Mouse (Mus musculus) left cerebral cortex, postnatal 25 days (tissue): ENCODE results near the gene Eps8l3. TPM values are rescaled to one million over a fixed set of nuclear protein-coding genes. Genes with fewer than 3 reads are reported as not detected.
"Not testable (repeated sequence)": the region's sequence is repeated elsewhere in the genome, so short reads cannot be mapped to it uniquely, and the experiment has no call there.

Source experiments
- DNase-seq, 2 experiments: peaks; one replicate each; pipeline ENCODE4 v3.0.0; 2022; ENCODE audit warnings: low spot score in 2 of 2, mixed read lengths in 1 of 2
- intact Hi-C: fragments of 180-260 bp; cut with DNase I; formaldehyde crosslinking; loops from one replicate; pipeline ENCODE4 v1.15.1; 2025
- total RNA-seq, 2 experiments: library from RNA; stranded (reverse); gene quantifications; 2 replicates each; pipeline ENCODE4 v1.2.3; 2021

Gene Eps8l3
- total RNA-seq, 2 experiments from 2014 or later: not detected

DNA sequence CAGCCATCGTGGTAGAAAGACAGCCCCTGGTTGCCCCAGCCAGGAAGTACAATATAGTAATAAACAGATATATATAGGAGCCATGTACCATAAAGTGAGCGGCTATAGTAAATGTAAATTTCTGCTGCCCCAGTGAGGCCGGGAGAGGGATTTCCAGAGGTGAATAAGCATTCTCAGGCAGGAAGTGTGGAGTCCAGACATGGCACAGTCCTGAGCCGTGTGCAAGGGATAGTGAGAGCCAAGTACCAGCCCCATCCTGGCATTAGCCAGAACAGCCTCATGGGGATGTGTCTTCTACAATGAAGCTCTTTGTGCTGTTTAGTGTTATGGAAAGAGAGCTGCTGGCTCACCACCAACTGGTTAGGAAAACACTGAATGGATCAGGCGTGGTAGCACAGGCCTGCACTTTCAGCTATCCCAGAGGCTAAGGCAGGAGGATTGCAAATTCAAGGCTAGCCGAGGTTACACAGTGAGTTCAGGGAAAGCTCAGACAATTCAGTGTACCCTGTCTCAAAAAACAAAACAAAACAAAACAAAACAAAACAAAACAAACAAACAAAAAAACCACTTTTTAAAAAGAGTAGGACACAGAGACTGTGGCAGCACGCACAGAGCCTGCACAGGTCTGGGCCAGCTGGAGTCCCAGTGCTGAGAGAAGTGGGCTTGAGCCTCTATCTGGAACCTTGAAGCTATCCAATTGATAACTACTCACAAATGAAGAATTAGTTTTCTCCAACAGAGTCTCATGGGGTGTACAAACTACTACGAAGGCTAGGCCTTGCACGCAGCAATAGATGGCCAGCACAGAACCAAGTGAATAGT lies 10.9 kb downstream of the Eps8l3 start:
- intact Hi-C loops: no loop called here
- DNase-seq: peak; percentile 49 to 71

DNA sequence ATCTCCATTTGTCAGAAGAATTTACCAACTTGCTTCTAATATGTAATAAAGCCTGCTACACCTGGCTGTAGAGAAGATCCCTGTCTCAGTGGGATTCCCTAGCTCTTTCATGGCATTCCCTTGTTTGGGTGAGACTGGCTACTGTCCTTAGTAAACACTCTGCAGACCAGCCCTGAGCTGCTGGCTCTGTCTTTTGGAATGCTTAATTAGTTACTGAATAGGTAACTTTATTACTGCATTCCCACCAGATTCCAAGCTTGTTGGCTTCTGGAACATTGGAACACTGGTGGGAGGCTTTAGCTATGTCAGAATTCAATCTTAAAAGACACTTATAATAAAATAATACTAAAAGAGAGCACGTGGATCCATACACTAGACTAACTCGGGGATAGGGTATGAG lies 12.2 kb downstream of the Eps8l3 start:
- DNase-seq, intact Hi-C loops: not testable (repeated sequence)

DNA sequence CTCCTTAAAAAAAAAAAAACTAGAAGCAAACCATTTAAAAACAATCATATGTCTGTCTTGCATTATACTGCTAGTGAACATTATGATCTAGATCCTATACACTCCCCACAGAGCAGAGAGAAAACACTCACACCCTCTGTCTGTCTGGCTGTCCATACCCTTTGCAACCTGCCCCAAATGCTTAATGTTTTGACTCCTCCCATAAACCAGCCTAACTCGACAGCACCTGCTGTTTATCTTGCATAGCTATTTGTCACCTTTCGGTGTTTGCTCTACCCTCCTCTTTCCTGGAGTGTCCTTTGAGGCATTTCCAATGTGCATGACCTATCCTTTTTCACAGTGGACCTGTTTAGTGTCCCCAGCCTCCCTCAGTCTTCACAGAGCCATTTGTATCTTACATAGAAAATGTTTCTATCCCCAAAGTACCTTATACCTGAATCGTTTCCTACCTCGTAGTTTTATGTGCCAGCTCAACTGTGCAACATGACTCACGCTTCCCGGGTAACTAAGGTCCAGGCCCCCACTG lies 18.2 kb downstream of the Eps8l3 start:
- intact Hi-C loops: no loop called here
- no peak for DNase-seq

DNA sequence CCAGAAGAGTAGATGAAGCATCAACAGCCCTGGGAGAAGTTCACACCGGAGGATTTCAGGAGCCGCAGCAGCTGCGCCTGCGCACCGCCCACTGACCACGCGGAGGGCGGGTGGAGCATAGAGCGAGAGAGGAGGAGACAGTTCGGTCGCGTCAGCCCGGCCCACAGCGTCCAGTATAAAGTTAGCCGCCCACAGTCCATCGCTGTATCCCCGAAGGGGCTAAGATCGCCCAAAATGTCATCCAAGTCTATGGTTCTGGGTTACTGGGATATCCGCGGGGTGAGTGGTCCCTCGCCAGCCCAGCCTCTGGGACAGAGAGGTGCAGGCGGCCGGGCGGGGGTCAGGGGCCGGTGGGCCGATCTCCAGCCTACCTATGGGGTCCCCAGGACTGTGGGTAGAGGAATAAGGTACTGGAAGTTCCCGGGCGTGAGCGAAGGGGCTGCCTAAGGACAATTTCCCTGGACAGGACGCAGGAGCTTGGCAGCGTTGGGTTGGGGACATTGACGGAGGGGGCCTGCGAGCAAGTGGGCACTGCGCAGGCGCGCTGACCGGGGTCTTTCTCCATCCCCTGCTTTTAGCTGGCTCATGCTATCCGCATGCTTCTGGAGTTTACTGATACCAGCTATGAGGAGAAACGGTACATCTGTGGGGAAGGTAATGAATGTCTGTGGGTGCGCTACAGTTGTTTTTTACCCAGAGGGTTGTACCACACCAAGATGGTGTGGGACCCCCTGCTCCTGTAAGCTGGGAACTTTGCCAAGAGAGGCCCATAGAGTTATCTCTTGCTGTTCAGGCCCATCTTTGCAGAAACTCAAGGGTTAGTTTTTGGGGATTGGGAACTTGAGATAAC lies 18.9 kb downstream of the Eps8l3 start, which contains the start of gene Gstm5:
Gene Gstm5 (plus strand): TSS at position 102 of the 850 bp plus-strand sequence.
- peak; percentile 85 to 93 for DNase-seq
- intact Hi-C loops: no loop called here

DNA sequence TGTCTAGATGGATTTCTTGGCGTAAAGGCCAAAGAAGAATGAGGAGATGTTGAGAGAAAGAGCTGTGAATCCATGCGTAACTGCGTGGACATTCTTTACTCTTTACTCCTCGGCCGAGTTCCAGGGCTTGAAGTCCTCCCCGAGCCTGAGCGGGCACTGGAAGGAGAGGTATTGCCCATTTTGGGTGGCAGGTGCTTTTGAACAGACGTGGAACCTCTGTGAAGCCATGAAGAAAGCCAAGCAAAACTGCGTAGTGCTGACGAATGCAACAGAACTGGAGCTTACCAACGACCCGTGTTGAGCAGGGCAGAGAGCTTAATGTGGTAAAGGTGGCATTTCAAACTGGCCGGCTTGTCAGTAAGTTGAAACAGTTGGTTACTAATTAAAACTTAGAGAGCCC lies 21.7 kb downstream of the Eps8l3 start:
- intact Hi-C loops: no loop called here
- no peak for DNase-seq

DNA sequence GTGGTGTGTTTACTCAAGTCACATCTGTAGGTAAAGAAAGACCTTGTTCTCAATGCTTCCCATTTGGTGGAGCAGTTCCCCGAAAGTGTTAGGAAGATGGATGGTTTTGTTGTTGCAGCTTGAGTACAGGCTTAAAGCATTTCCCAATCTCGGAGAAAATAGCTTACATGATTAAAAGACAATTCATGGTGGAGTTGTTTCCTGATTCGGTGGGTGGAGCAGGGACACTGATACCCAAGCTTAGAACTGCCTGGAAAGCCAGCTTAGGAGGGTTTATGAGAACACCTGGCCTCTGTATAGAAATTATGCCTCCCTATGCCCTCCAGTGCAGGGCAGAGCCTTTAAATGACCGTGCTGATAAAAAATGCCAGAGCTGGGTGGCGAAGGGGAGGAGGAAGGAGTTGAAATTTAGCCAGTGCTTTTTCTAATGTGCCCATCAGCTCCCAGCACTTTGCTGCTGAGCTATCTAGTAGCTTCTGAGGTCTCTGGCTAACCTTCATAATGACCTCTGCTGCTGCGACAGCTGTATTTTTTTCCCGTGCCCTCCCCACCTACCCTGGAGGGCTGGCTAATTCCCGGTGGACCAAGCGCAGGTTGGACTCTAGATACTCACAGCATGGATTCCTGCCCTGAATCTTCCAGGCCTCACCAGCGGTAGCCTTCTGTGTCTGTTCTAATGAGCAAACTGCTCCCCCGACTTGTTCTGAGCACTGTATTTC lies 24.1 kb downstream of the Eps8l3 start:
- intact Hi-C loops: no loop called here
- DNase-seq: no peak

DNA sequence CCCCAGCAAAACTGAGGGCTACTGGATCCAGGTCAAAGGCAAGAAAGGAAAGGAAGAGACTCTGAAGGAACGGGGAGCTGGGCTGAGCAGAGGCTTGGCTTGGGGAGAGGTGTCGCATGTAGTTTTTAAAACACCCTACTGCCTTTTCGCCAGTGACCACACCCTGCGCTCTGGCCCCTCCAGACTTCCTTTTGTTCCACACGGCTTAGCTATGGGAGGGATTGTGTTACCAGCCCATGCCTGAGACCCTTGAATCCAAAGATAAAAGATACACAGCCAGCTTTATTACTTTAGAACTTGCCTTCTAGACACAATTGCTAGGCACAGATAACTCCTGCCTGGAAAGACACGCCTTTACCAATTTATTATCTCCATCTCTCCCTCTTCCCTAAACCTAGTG lies 28.9 kb downstream of the Eps8l3 start:
- DNase-seq: no peak
- intact Hi-C loops: no loop called here

DNA sequence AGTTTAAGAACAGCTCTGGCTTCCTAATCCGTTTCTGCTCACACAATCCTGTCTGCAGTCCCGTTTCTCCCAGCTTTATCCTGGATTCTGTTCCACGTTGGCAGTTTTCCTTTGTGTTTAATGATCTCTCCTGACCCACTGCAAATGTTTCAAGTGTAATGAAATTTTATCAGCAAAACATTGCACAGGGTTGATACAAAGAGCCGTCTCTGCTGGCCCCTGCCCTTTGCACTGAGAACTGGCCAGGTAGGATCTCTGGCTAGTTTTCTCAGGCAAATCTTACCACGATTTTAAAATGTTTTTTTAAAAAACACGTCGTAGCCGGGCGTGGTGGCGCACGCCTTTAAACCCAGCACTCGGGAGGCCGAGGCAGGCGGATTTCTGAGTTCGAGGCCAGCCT lies 39.6 kb downstream of the Eps8l3 start:
- DNase-seq: no peak
- intact Hi-C loops: loop anchor here (5.0 kb wide), 2 partner anchors 146 to 219 kb away; partner anchors contain the start of gene Ahcyl1

DNA sequence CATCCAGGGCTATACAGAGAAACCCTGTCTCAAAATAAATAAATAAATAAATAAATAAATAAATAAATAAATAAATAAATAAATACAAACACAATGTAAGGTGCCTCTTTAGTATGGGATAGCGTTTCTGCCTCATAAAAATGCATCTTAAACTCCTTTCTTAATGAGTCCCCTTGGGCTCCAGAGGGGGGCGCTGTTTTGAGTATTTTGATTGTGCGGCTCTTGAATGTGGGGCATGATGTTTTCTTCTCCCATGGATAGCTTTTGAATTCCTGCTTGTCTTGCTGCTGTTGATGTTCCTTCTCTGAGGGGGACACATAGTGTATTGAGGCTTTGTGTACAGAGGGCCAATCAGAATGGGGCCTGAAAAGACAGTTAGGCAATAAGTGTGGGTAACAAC lies 40.1 kb downstream of the Eps8l3 start:
- no peak for DNase-seq
- intact Hi-C loops: loop anchor here (5.0 kb wide), 2 partner anchors 145 to 220 kb away; partner anchors contain the start of gene Ahcyl1

DNA sequence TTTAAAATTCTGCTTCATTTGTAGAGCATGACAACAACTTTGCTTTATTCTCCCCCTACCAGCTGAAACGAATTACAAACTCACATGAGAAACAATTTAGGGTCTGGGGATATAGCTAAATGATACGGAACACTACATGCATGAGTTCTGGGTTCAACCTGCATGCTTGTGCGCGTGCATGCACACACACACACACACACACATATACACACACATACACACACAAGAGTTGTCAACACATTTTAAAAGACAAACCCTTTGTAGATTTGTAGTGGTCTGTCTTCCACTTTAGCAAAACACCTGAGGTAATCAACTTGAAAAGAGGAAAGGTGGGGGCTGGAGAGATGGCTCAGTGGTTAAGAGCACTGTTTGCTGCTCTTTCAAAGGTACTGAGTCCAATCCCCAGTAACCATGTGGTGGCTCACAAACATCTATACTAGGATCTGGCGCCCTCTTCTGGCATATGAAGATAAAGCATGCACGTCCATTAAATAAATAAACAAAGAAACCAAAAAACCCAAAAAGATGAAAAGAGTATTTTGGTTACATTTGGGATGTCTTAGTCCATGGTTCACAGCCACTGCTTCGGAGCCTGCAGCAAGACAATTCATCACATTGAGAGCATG lies 40.9 kb downstream of the Eps8l3 start:
- intact Hi-C loops: loop anchor here (1.0 to 5.0 kb wide), 3 partner anchors 51 to 221 kb away; partner anchors contain the start of gene Ahcyl1
- DNase-seq: peak; percentile 66 to 75

DNA sequence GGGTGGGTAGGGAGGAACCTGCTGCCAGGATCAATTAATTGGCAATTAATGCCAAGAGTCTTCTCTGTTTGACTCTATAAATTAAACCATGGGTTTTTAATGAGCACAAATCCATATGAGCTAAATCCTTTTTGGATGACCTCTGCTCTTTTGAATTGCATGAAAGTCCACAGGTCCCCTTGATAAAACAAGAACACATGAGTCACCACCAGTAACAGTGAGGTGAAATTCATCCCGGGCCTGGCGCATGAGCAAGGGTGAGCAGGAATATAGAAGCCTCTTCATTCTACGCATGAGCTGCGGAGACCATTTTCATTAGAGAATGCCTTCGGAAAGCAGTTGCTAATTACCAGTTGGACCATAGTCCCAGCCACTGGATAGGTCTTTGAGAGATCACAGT lies 43.3 kb downstream of the Eps8l3 start:
- intact Hi-C loops: no loop called here
- DNase-seq: no peak

DNA sequence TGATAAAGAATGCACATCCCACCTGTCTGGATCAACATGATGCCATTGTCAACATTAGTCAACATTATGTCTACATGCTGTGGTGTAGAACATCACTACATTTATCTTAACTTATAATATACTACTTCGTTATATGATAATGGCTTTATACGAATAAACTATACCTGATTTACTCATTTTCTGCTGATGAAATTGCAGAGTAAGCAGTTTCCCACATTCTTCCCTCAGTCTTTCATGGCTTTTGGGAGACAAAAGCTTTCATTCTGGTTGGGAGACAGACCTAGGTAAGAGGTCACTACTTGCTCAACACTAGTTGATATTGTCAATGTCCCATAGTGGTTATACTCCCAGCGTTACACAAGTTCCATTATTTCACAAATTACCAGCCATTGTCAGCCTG lies 48.3 kb downstream of the Eps8l3 start:
- no peak for DNase-seq
- intact Hi-C loops: no loop called here

DNA sequence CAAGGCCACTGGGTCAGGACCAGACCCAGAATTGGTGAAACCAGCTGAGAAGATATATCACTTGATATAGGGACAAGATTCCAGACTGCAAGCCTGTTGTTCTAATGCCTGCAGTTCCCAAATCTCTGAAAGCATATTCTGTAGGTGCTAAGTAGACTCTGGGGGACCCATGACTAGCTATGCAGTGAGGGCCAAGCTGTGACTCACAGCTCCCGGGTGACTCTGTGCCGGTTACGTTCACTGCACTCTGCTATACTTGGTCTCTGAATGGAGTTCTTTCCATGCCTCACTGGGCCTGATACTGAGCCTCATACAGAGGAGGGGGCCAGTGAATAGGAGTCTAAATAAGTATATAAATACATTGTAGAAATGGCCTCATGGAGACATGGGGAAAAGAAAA lies 50.8 kb downstream of the Eps8l3 start:
- no peak for DNase-seq
- intact Hi-C loops: no loop called here

DNA sequence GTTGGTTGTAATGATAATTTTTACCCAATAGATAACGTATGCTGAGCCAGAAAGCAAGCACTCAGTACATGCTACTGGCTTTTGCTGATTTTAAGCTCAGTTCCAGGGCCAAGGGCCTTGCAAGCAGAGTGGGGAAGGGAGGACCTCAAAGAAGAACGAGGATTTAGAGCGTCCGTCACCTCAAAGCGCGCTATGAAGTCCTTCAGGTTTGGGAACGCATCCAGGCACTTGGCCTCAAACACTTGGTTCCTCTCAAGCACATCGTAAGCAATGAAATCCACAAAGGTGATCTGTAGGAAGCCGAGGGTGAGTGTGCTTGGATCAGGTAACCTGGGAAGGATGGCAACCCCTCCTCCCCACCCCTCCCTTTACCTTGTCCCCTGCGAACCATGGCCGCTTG lies 51.7 kb downstream of the Eps8l3 start:
- DNase-seq: no peak
- intact Hi-C loops: no loop called here

DNA sequence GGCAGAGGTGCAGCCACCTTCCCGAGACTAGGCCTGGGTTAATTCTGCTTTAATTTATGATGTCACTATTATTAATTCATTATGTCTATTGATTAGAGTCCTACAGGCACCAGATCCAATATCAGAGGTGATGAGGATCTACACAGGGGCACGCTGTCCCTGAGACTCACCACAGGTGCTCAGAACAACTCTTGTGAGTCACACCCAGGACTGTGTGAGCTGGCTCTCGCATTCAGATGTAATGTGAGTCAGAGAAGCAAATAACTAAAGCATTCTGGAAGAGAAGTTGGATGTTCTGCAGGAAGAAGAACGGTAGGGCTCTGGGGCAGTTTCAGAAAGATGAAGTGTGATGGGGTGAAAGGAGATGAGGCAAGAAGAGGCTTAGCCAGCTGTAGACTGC lies 52.2 kb downstream of the Eps8l3 start:
- DNase-seq: no peak
- intact Hi-C loops: no loop called here

DNA sequence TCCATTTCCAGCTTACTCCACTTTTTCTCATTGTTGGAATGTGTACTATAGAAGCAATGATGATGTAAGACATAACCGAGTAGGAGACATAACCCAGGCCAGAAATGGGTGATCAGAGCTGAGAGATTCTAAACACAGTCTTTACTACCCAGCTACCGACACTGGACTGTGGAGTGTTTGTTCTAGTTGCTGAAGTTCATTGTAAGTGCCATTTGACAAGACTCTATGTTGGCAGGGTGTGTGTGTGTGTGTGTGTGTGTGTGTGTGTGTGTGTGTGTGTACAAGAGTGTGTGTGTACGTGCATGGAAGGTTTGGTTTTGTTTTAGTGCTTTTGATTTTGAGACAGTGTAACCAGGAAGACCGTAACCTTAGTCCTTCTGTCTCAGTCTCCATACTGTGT lies 52.7 kb downstream of the Eps8l3 start:
- intact Hi-C loops: loop anchor here (2.0 kb wide), 2 partner anchors 89 to 217 kb away; partner anchors contain the start of gene Gnai3
- DNase-seq: no peak

DNA sequence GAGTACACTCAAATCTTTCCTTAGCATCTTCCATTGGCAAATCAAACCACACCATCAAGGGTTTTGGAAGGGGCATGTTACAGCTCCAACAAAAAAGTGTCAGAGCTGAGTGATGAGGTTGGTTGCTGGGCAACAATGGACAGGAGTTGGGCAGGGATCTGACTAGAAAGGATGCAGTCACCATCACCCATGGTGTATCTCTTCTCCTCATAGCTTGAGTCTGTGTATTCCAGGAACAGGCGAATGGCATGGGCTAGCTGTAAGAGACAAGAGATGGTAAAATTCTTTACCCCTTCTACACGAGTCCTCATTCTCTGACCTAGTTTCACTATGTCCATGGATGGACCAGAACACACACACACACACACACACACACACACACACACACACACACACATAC lies 54.1 kb downstream of the Eps8l3 start:
- intact Hi-C loops: loop anchor here (2.0 kb wide), 2 partner anchors 88 to 216 kb away; partner anchors contain the start of gene Gnai3

DNA sequence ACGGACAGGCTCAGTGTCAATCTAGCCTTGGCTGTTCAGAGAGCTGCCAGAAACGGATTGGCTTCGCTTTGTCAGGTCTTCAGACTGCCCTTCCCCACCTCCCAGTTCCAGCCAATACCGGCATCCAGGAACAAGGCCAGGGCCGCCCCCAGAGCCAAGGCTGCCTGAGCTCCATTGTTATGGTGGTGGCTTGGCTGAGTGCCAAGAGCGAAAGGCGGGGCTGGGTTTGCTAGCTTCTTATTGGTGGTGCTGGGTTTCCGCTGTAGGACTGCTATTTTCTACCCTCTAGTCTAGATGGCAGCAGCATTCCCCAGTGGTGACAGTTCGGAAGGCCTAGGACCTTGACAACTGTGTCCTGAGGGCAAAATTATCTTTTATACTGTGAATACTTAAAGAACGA lies 54.6 kb downstream of the Eps8l3 start, which contains the start of gene Gstm7:
Gene Gstm7 (minus strand): TSS at position 148 of the 400 bp plus-strand sequence.
- peak; percentile 95 to 98 for DNase-seq
- intact Hi-C loops: loop anchor here (2.0 kb wide), 2 partner anchors 87 to 215 kb away; partner anchors contain the start of gene Gnai3

More for the DNA sequence above, 54.1 kb downstream of the Eps8l3 start:
- no peak for DNase-seq

DNA sequence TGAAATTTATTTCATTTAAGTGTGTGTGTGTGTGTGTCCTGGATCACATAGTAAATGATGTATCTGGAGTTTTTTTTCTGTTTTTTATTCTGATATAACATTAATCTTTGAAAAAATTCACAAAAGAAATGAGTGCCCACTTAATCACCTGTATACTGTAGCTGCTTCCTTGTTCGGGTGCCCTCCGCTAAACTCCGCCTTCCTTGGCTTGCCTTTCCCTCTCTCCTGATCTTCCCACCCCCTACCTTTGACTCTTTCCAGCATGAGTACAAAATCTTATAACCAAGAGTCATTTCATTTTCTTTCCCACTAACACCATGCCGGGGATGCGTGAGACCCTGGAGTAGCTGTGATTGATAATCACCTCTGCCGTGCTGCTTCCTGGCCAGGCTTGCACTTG lies 55.1 kb downstream of the Eps8l3 start:
- DNase-seq: no peak
- intact Hi-C loops: no loop called here
